Mouse (Mus musculus) forebrain, embryonic 13.5 days (tissue): ENCODE data around the gene Timd2. TPM values are rescaled to one million over a fixed set of nuclear protein-coding genes. Genes with fewer than 3 reads are reported as not detected.
"Not testable (repeated sequence)": the region's sequence is repeated elsewhere in the genome, so short reads cannot be mapped to it uniquely, and the experiment has no call there.

ENCODE experiments used
- ATAC-seq: fragments of 200-750 bp; cut with Nextera tagmentation; 2 replicates; pipeline ENCODE4 v1.8.0; 2017
- H3K27ac ChIP-seq: fragments of 300-500 bp; sonication (generic); 2 replicates; pipeline ENCODE4 v1.5.1; 2015; ENCODE audit warnings: inconsistent platforms, mild to moderate bottlenecking, moderate library complexity
- H3K27me3 ChIP-seq: fragments of 300-500 bp; sonication (generic); 2 replicates; pipeline ENCODE4 v1.6.1; 2015; ENCODE audit warnings: mild to moderate bottlenecking, inconsistent platforms
- H3K36me3 ChIP-seq: fragments of 300-500 bp; sonication (generic); 2 replicates; pipeline ENCODE4 v1.6.1; 2015; ENCODE audit warnings: mild to moderate bottlenecking, inconsistent platforms; ENCODE audit not compliant: poor library complexity, severe bottlenecking
- H3K4me1 ChIP-seq: fragments of 300-500 bp; sonication (generic); 2 replicates; pipeline ENCODE4 v1.6.1; 2015; ENCODE audit warnings: inconsistent platforms
- H3K4me2 ChIP-seq: fragments of 300-500 bp; sonication (generic); 2 replicates; pipeline ENCODE4 v1.6.1; 2015; ENCODE audit warnings: inconsistent platforms, mild to moderate bottlenecking, moderate library complexity
- H3K4me3 ChIP-seq: fragments of 300-500 bp; sonication (generic); 2 replicates; pipeline ENCODE4 v1.5.1; 2015; ENCODE audit warnings: mild to moderate bottlenecking, inconsistent platforms
- H3K9ac ChIP-seq: fragments of 300-500 bp; sonication (generic); 2 replicates; pipeline ENCODE4 v1.6.1; 2015; ENCODE audit warnings: mild to moderate bottlenecking, inconsistent platforms
- H3K9me3 ChIP-seq: fragments of 300-500 bp; sonication (generic); replicated peaks from 2 replicates; pipeline ENCODE4 v1.6.1; 2016; ENCODE audit warnings: inconsistent platforms
- WGBS: fragments of 180-500 bp; shearing (Covaris S2); methylation state at CpG from one replicate; pipeline ENCODE4 v1.1.7; 2015; 5-methylcytosine and 5-hydroxymethylcytosine counted together
- polyA plus RNA-seq: library from polyadenylated mRNA; unstranded; fragments of >200 nt; fragmentation: Nextera tagmentation; extraction: Ambion mirVana; gene quantifications from 2 replicates; pipeline ENCODE4 v1.2.1, GENCODE M21; 2015

Timd2 gene
- polyA plus RNA-seq, 1 experiment from 2014 or later = not detected

DNA sequence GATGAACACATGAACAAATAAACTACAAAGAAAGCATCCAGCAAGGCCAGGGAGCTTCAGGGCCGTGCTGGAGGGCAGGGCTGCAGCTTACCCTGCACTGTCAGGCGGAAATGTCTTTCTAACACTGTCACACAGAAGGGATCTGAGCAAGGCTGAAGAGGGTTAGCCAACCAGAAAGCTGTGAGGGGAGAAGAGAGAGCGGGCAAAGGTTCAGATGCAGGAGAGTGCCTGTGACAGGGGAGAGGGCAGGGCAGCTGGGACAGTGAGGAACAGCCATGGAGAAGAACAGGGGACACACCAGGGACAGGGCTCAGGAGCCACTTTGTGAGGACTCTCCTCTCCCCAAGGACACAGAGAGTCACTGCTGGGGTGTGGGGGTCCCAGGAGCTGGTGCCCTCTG lies 57.2 kb downstream of the Timd2 start:
- H3K36me3 ChIP-seq, H3K27ac ChIP-seq, H3K4me1 ChIP-seq, H3K4me3 ChIP-seq, H3K4me2 ChIP-seq, ATAC-seq, H3K9ac ChIP-seq, H3K27me3 ChIP-seq, H3K9me3 ChIP-seq: not testable (repeated sequence)
- 38% methylated on average over 3 of the region's 3 CpGs for WGBS

DNA sequence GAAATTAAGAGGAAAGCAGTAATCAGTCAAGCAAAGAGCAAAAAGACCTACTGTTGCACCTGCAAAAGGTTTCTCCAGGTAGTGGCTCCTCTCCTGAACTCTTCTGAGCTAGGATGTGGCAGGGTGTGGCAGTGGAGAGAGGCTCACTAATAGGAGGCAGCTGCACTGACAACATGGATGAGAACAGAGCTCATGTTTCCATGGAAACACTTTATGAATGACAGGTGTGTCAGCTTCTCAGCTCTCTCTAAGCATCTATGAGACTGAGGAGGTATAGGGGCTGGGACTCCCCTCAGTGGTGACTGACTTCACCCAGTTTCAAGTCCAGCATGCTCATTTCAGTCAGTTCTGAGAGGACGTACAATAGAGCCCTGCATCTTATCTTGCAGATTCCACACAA lies 62.0 kb downstream of the Timd2 start:
- no peaks in the 10 kb centered on the region for H3K36me3 ChIP-seq
- ATAC-seq = 0 out of 2 replicates have a peak, but pooled peaks have one; percentile 27
- no peaks in the 10 kb centered on the region for H3K9me3 ChIP-seq
- no peak overlapping the region for H3K27ac ChIP-seq
- 73% methylated on average over 1 of the region's 1 CpGs for WGBS
- H3K4me2 ChIP-seq = no peak overlapping the region
- H3K27me3 ChIP-seq = no peaks in the 10 kb centered on the region
- H3K9ac ChIP-seq = no peak overlapping the region
- no peak overlapping the region for H3K4me3 ChIP-seq
- H3K4me1 ChIP-seq = no peaks in the 10 kb centered on the region

DNA sequence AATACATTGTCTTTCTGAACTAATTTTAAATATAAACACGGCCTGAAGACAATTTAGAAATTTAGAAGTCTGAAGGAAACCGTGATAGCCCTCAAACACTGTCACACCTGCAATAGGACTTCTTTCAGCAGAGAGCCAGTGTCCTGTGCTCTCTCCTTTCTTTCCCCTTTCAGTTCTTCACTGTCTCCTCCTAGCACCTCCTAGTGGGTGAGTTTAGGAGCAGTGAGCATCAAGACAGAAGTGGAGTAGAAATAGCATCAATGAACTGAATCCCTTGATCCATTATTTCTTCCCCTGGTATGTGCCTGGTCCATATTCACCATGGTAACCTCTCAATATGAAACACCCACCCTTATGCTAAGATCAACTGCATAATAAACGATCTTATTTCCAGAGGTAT lies 70.3 kb downstream of the Timd2 start:
- no peaks in the 10 kb centered on the region for H3K36me3 ChIP-seq
- no peak overlapping the region for H3K4me3 ChIP-seq
- H3K4me1 ChIP-seq = no peaks in the 10 kb centered on the region
- H3K4me2 ChIP-seq = no peak overlapping the region
- 79% methylated on average over 3 of the region's 3 CpGs for whole genome bisulfite sequencing
- ATAC-seq = no peak
- H3K27me3 ChIP-seq = no peaks in the 10 kb centered on the region
- no peak overlapping the region for H3K9ac ChIP-seq
- H3K27ac ChIP-seq = no peak overlapping the region
- no peaks in the 10 kb centered on the region for H3K9me3 ChIP-seq

DNA sequence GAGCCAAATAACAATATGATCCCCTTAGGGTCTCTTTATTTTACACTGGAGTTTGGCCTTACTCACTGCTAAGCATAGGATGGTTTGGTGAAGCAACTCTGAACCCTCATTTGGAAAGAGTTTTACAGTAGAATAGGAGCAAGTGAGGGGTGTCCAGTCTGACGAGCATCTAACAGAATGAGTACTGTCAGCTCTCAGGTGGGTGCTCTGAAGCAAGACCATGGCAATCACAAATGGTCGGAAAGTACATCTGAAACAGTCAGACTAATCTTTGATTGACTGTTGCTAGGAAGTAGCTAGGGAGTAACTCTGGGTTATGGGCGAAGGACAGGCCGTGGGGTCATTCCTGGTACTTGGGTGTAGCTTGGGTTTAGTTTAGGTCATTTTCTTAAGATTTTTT lies 71.3 kb downstream of the Timd2 start:
- not testable (repeated sequence) for H3K9ac ChIP-seq

DNA sequence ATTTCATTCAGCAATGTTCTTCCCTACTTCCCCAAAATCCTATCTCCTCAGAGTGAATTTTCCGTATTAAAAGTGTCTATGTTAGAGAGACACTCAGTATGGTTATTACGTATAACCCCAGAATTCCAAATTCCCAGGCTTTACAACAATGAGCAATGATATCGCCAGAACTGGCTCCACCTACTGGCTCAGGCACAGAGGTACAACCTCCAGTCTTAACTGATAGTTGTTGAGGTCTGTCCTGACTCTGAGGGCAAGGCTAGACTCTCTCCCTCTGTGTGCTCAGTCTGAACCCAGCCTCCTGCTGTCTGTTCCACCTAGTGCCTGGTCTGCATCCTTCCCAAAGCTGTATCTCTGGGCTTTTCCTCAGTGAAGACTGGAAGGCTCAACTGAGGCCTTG lies 75.2 kb downstream of the Timd2 start:
- H3K36me3 ChIP-seq = no peaks in the 10 kb centered on the region

More for the DNA sequence above, 71.3 kb downstream of the Timd2 start:
- not testable (repeated sequence) for H3K36me3 ChIP-seq, H3K9me3 ChIP-seq, H3K4me1 ChIP-seq, H3K27me3 ChIP-seq, H3K4me2 ChIP-seq, ATAC-seq, H3K4me3 ChIP-seq, H3K27ac ChIP-seq
- 89% methylated on average over 4 of the region's 4 CpGs for WGBS

DNA sequence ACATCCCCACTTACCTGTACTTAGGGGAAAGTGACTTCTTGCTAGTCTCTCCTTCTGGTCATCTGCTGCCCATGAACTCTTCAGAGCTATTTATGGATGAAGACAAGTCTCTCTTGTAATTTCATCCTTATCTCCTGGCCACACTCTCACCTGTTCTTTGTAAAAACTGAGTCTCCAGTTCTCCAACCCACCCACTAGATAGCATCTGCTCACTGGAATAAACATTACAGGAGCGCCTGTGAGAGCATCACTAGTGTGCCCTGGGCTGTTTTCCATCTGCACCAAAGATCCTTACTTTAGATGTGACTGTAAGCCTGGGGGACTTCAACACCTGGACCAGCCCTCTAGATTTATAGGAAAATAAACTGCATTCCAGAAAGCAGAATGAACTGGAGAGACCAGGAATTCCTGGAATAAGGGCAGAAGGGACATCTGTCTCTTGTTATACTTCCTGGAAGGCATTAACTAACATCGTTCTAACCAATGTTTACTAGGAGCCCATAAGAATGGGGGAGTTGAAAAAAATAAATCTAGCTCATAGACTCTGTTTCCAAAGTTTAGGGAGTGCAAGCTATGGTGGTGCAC lies 77.6 kb downstream of the Timd2 start, which contains the start of gene Dppa1:
TSS of gene Dppa1 (minus strand) at position 51 of the 585 bp plus-strand sequence.
- H3K27me3 ChIP-seq = no peaks in the 10 kb centered on the region
- H3K4me3 ChIP-seq = no peak within 1 kb of the TSS
- no peak within 1 kb of the TSS for H3K9ac ChIP-seq
- H3K36me3 ChIP-seq = no peaks in the 10 kb centered on the region
- no peaks in the 10 kb centered on the region for H3K4me1 ChIP-seq
- H3K27ac ChIP-seq = no peak within 1 kb of the TSS
- no peaks in the 10 kb centered on the region for H3K9me3 ChIP-seq
- WGBS = 86% methylated on average over 2 of the region's 2 CpGs
- H3K4me2 ChIP-seq = no peak within 1 kb of the TSS
- no peak for ATAC-seq

More for the DNA sequence above, 75.2 kb downstream of the Timd2 start:
- Histone ChIP-seq H3K4me3 (no peak overlapping the region), H3K27me3 (no peaks in the 10 kb centered on the region), H3K27ac (no peak overlapping the region), H3K9me3 (no peaks in the 10 kb centered on the region), H3K9ac (no peak overlapping the region), H3K4me2 (no peak overlapping the region), H3K4me1 (no peaks in the 10 kb centered on the region)
- 38% methylated on average over 3 of the region's 3 CpGs for WGBS
- ATAC-seq = peak; percentile 81

DNA sequence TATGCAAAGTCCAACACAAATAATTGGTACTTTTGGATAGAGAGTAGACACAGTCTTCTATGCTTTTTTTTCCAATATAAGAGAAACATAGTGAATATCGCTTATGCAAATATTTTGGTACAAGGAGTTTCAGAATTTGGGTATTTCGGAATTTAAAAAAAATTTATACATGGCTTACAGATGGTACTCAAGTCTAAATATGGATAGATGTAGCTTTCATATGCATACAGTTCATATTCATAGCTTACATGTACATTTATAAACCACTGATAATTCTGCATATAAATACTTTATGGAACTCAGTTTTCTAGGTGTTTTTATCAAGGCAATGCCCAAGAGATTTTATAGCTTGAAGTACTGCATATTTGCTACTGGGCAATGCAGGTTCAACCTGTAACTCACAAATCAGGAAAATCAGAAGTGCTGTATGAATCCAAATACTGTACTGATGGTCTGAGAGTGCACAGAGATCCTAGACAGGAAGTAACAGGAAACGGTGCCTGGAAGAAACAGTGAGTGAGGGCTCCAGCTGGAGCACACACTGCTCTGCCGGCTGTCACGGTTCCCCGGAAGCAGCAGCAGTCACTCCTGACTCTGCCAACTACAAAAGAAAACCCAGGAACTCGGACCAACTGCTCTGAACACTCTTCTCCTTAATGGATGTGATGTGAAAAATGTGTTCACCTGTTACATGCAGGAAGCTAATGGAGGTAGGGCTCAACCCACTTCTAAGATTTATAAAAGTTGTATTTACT lies 86.3 kb downstream of the Timd2 start:
- H3K36me3 ChIP-seq = no peaks in the 10 kb centered on the region
- ATAC-seq = no peak
- no peak overlapping the region for H3K4me2 ChIP-seq
- no peaks in the 10 kb centered on the region for H3K27me3 ChIP-seq
- no peak overlapping the region for H3K9ac ChIP-seq
- H3K4me3 ChIP-seq = no peak overlapping the region
- 82% methylated on average over 7 of the region's 7 CpGs for WGBS
- H3K9me3 ChIP-seq = no peaks in the 10 kb centered on the region
- no peaks in the 10 kb centered on the region for H3K4me1 ChIP-seq
- H3K27ac ChIP-seq = no peak overlapping the region

DNA sequence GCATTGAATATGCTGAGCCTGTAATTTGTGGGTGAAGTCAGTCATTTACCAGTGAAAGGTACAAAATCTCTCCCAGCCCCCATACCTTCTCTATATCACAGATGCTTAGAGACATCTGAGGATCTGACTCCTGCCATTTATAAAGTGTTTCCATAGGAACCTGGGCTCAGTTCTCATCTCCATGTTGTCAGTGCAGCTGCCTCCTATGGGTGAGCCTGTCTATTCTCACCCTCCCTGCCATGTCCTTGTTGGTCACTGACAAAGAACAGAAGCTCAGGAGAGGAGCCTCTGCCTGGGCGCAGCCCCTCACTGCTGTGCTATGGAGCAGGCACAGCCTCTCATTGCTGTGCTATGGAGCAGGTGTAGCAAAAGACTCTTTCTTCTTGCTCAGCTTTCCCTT lies 86.9 kb downstream of the Timd2 start:
- Histone ChIP-seq H3K27ac (no peak overlapping the region), H3K4me1 (no peaks in the 10 kb centered on the region), H3K4me3 (no peak overlapping the region), H3K9ac (no peak overlapping the region), H3K9me3 (no peaks in the 10 kb centered on the region), H3K36me3 (no peaks in the 10 kb centered on the region), H3K27me3 (no peaks in the 10 kb centered on the region), H3K4me2 (no peak overlapping the region)
- 83% methylated on average over 1 of the region's 1 CpGs for WGBS
- 0 out of 2 replicates have a peak, but pooled peaks have one; percentile 50 for ATAC-seq

Other genes with a start within 250 kb of the Timd2 start
- gene Gm12169, start 182.8 kb downstream of the Timd2 start, polyA plus RNA-seq = not detected in 2 replicates
- not detected in 2 replicates for gene BC053393, start 135.5 kb downstream of the Timd2 start, polyA plus RNA-seq
- gene Dppa1, start 77.8 kb downstream of the Timd2 start, polyA plus RNA-seq = not detected in 2 replicates
- gene Havcr1, start 28.0 kb upstream of the Timd2 start, polyA plus RNA-seq = not detected in 2 replicates
- gene Timd4, start 103.7 kb upstream of the Timd2 start, polyA plus RNA-seq = 0.10 TPM in 1 of 2 replicates, not detected in the other